Mouse (Mus musculus) G1E-ER4 (cell line): ENCODE data around the gene Gm11758. TPM values are rescaled to one million over a fixed set of nuclear protein-coding genes. Genes with fewer than 3 reads are reported as not detected.
"Not testable (repeated sequence)": the region's sequence is repeated elsewhere in the genome, so short reads cannot be mapped to it uniquely, and the experiment has no call there.

Experiments
- GATA1 ChIP-seq: IDR thresholded peaks from one replicate; pipeline ENCODE4 v1.8.0; 2012; ENCODE audit warnings: low read length, inconsistent platforms
- polyA plus RNA-seq: library from polyadenylated mRNA; stranded (reverse); fragments of >175 nt; gene quantifications from 2 replicates; pipeline ENCODE4 v1.2.3, GENCODE M21; 2012

Gene Gm11758
- not detected in 2 replicates for polyA plus RNA-seq

- not testable (repeated sequence) for TF ChIP-seq GATA1
Observed at GRCm38 (mm10) chr4:73876166-73876565, at the start of gene Gm11758. Gm11758 (minus strand) TSS chr4:73876266.

- not testable (repeated sequence) for TF ChIP-seq GATA1
Observed at GRCm38 (mm10) chr4:73920660-73921059, 44.6 kb upstream of the Gm11758 start, which contains the start of gene Gm11756. Gm11756 (minus strand) TSS chr4:73920760.

- TF ChIP-seq GATA1: not testable (repeated sequence)
Observed at GRCm38 (mm10) chr4:73905853-73906252, 29.8 kb upstream of the Gm11758 start, which contains the start of gene Gm13871. Gm13871 (minus strand) TSS chr4:73905953.

GRCm38 (mm10) chr4:73891012-73891411, 14.9 kb upstream of the Gm11758 start, which contains the start of gene Gm11757:
Gm11757 (minus strand) TSS chr4:73891112.
- not testable (repeated sequence) for TF ChIP-seq GATA1

- TF ChIP-seq GATA1: no peak
Observed at GRCm38 (mm10) chr4:73826587-73826986, 49.5 kb downstream of the Gm11758 start.

Other genes starting within 250 kb of the Gm11758 start
- gene Gm11236, start 238.1 kb downstream of the Gm11758 start, polyA plus RNA-seq: not detected in 2 replicates
- gene Gm11239, start 207.9 kb downstream of the Gm11758 start, polyA plus RNA-seq: not detected in 2 replicates
- gene Gm428, start 192.8 kb downstream of the Gm11758 start, polyA plus RNA-seq: not detected in 2 replicates
- not detected in 2 replicates for gene Rasef, start 85.3 kb downstream of the Gm11758 start, polyA plus RNA-seq
- gene Gm11757, start 14.8 kb upstream of the Gm11758 start, polyA plus RNA-seq: not detected in 2 replicates
- gene Gm13871, start 29.7 kb upstream of the Gm11758 start, polyA plus RNA-seq: not detected in 2 replicates
- gene Gm11756, start 44.5 kb upstream of the Gm11758 start, polyA plus RNA-seq: not detected in 2 replicates
- not detected in 2 replicates for gene 2310002L09Rik, start 74.6 kb upstream of the Gm11758 start, polyA plus RNA-seq
- gene Frmd3, start 137.2 kb upstream of the Gm11758 start, polyA plus RNA-seq: not detected in 2 replicates